Mouse (Mus musculus): Measurements from ENCODE around the gene Esr2. TPM values are rescaled to one million over a fixed set of nuclear protein-coding genes. Genes with fewer than 3 reads are reported as not detected.

The Esr2 gene
- polyA plus RNA-seq, 1 experiment from 2014 or later, result 0.26 TPM

DNA sequence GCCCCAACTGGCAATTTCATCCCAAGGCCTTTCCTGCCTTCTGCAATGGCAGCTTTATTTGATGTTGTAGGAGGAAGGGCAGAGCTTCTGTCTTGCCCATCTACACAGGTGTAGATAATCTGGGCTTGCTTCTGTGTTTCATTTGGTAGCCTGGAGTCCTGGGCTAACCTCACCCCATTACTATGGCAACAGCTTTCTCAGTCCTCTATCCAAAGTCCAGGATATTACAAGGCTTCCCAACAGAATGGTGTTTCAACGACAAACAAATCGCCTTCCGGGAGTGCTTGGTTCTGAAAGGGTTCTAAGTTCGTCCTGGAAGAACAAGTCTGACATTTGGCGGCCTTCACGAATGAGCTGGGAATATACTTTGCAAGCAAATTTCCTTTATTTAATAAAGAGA is 46.2 kb downstream of the Esr2 start:
- H3K4me2 ChIP-seq (ENCODE audit: low read length), result no peak overlapping the region
- H3K4me3 ChIP-seq (replicated peaks; ENCODE audit: low read depth, low read length), result no peak overlapping the region
- no peak overlapping the region for H3K27ac ChIP-seq (replicated peaks; ENCODE audit: low read depth, low read length)
- DNase-seq, result no peak
- ATAC-seq (ENCODE audit: low FRiP score, low TSS enrichment), result no peak
- H3K9me3 ChIP-seq (ENCODE audit: control insufficient read depth, low read length), result no peaks in the 10 kb centered on the region
- no peaks in the 10 kb centered on the region for H3K27me3 ChIP-seq (ENCODE audit: control insufficient read depth, insufficient read depth, low read length)
- H3K4me1 ChIP-seq (ENCODE audit: control insufficient read depth, insufficient read depth, low read length), result no peaks in the 10 kb centered on the region
- no peak overlapping the region for H3K9ac ChIP-seq (replicated peaks; ENCODE audit: low read length)
- H3K36me3 ChIP-seq (ENCODE audit: control insufficient read depth, insufficient read depth, low read length), result no peaks in the 10 kb centered on the region
- WGBS, result 86% methylated on average over 6 of the region's 6 CpGs

DNA sequence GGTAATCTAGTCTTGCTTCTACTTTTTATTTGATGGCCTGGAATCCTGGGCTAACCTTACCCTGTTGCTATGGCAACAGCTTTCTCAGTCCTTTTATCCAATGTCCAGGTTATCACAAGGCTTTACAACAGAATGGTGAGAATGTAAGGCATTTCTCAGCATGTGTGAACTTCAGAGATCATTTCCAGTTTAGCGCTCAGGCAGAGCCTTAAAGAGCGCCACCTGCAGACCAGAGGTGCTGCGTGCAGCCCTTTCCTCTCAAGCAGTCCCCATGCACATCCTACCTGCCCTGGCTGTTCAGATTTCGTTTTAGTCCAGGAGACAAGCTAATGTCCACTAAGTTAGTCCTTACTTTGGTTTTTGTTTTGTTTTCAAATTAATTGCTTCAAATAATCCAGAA is 46.8 kb downstream of the Esr2 start:
- H3K9me3 ChIP-seq (ENCODE audit: control insufficient read depth, low read length), result no peaks in the 10 kb centered on the region
- H3K27me3 ChIP-seq (ENCODE audit: control insufficient read depth, insufficient read depth, low read length), result no peaks in the 10 kb centered on the region
- no peaks in the 10 kb centered on the region for H3K36me3 ChIP-seq (ENCODE audit: control insufficient read depth, insufficient read depth, low read length)
- H3K27ac ChIP-seq (replicated peaks; ENCODE audit: low read depth, low read length), result no peak overlapping the region
- H3K4me2 ChIP-seq (ENCODE audit: low read length), result no peak overlapping the region
- ATAC-seq (ENCODE audit: low FRiP score, low TSS enrichment) (no peak), DNase-seq (peak; percentile 68)
- no peak overlapping the region for H3K9ac ChIP-seq (replicated peaks; ENCODE audit: low read length)
- H3K4me3 ChIP-seq (replicated peaks; ENCODE audit: low read depth, low read length), result no peak overlapping the region
- H3K4me1 ChIP-seq (ENCODE audit: control insufficient read depth, insufficient read depth, low read length), result no peaks in the 10 kb centered on the region
- 21% methylated on average over 4 of the region's 4 CpGs for WGBS

DNA sequence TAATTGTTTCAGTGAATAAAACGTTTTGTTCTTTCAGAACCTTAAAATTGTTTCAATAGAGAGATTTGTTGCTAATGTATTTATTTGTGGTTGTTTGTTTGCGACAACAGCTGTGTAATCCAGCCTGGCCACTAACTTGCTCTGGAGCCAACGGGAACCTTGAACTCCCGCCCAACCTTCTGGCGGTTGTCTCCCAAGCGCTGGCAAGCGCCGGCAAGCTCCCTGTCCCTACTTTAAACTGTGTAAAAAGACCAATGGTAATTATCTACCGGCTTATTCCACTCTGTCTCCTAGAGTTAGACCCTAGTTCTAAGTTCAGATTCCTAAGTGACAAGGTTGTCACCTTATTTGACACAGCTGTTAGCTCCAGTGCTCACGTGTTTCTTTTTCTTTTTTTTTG is 48.2 kb downstream of the Esr2 start:
- no peak for ATAC-seq (ENCODE audit: low FRiP score, low TSS enrichment)
- no peak overlapping the region for H3K4me3 ChIP-seq (replicated peaks; ENCODE audit: low read depth, low read length)
- no peak for DNase-seq
- H3K4me2 ChIP-seq (ENCODE audit: low read length), result no peak overlapping the region
- H3K27ac ChIP-seq (replicated peaks; ENCODE audit: low read depth, low read length), result no peak overlapping the region
- H3K4me1 ChIP-seq (ENCODE audit: control insufficient read depth, insufficient read depth, low read length), result no peaks in the 10 kb centered on the region
- H3K27me3 ChIP-seq (ENCODE audit: control insufficient read depth, insufficient read depth, low read length), result no peaks in the 10 kb centered on the region
- 88% methylated on average over 10 of the region's 10 CpGs for WGBS
- no peaks in the 10 kb centered on the region for H3K36me3 ChIP-seq (ENCODE audit: control insufficient read depth, insufficient read depth, low read length)
- H3K9me3 ChIP-seq (ENCODE audit: control insufficient read depth, low read length), result no peaks in the 10 kb centered on the region
- no peak overlapping the region for H3K9ac ChIP-seq (replicated peaks; ENCODE audit: low read length)

DNA sequence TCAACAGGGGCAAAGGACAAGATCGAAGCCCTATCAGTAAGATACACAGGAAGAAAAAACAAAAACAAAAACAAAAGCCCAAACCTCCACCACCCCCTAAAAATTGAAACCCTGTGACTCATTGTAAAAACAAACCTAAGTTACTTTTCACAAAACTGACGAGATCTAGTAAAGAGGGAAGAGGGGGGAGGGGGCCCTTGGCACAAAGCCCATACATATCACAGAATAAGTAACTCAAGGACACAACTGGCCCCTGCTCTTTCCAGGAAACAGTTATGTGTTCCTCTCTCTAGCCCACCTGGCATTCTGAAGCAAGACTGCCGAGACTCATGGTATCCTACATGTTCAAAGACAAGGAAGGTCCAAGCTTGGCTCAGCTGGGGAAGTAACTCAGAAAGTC is 48.8 kb downstream of the Esr2 start:
- Histone ChIP-seq H3K4me2 (ENCODE audit: low read length) (no peak overlapping the region), H3K27me3 (ENCODE audit: control insufficient read depth, insufficient read depth, low read length) (no peaks in the 10 kb centered on the region), H3K9ac (replicated peaks; ENCODE audit: low read length) (no peak overlapping the region), H3K27ac (replicated peaks; ENCODE audit: low read depth, low read length) (no peak overlapping the region), H3K4me3 (replicated peaks; ENCODE audit: low read depth, low read length) (no peak overlapping the region), H3K9me3 (ENCODE audit: control insufficient read depth, low read length) (no peaks in the 10 kb centered on the region), H3K4me1 (ENCODE audit: control insufficient read depth, insufficient read depth, low read length) (no peaks in the 10 kb centered on the region), H3K36me3 (ENCODE audit: control insufficient read depth, insufficient read depth, low read length) (no peaks in the 10 kb centered on the region)
- DNase-seq (no peak), ATAC-seq (ENCODE audit: low FRiP score, low TSS enrichment) (no peak)
- 71% methylated on average over 3 of the region's 3 CpGs for WGBS

DNA sequence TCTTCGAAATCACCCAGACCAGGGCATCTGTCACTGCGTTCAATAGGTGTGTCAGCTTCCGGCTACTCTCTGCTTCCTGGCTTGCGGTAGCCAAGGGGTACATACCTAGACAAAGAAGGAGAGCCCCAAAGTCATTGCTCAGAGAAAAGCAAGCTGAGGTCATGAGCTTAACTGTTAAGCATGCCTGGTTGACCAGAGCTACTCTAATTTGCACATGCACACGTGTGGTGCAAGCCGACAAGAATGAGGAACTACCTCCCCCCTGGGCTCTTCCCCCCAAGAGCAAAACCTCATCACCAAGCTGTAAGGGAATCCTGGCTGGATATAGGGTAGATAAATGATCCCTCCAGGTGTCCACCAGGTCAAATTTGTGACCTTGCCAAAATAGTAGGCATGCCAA is 53.8 kb downstream of the Esr2 start:
- no peak for ATAC-seq (ENCODE audit: low FRiP score, low TSS enrichment)
- Histone ChIP-seq H3K27ac (replicated peaks; ENCODE audit: low read depth, low read length) (no peak overlapping the region), H3K4me1 (ENCODE audit: control insufficient read depth, insufficient read depth, low read length) (no peaks in the 10 kb centered on the region), H3K27me3 (ENCODE audit: control insufficient read depth, insufficient read depth, low read length) (no peaks in the 10 kb centered on the region), H3K4me3 (replicated peaks; ENCODE audit: low read depth, low read length) (no peak overlapping the region), H3K9ac (replicated peaks; ENCODE audit: low read length) (no peak overlapping the region), H3K9me3 (ENCODE audit: control insufficient read depth, low read length) (no peaks in the 10 kb centered on the region), H3K4me2 (ENCODE audit: low read length) (no peak overlapping the region), H3K36me3 (ENCODE audit: control insufficient read depth, insufficient read depth, low read length) (no peaks in the 10 kb centered on the region)
- no peak for DNase-seq
- WGBS, result 88% methylated on average over 6 of the region's 6 CpGs

DNA sequence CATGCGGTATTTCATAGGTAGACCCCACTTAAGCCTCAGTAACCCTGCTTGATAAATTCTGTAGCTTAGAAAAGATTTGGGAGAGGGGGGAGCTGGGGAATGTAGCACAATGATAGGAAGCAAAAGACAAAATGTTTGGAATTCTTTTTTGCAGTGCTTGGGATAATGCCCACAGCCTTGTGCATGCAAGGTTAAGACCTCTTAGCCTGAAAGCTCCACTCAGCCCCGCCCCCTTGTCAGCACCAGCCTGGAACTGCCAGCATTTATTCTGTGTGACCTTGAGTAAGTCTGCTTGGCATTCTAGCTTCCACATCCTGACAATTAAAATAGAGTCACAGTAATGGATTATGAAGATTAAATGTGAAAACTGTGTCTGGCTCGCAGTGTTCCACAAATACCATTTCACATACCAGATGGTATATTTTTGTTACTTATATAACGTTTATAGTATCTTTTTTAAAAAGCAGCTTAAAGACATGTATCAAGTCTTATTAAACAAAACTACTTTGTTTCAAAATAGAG is 59.4 kb downstream of the Esr2 start:
- no peaks in the 10 kb centered on the region for H3K9me3 ChIP-seq (ENCODE audit: control insufficient read depth, low read length)
- no peak overlapping the region for H3K9ac ChIP-seq (replicated peaks; ENCODE audit: low read length)
- H3K4me2 ChIP-seq (ENCODE audit: low read length), result no peak overlapping the region
- DNase-seq (peak; percentile 15), ATAC-seq (ENCODE audit: low FRiP score, low TSS enrichment) (no peak)
- no peaks in the 10 kb centered on the region; the same call in 1 of the 2 replicates for H3K36me3 ChIP-seq (ENCODE audit: control insufficient read depth, insufficient read depth, low read length)
- no peaks in the 10 kb centered on the region for H3K27me3 ChIP-seq (ENCODE audit: control insufficient read depth, insufficient read depth, low read length)
- no peak overlapping the region for H3K27ac ChIP-seq (replicated peaks; ENCODE audit: low read depth, low read length)
- no peaks in the 10 kb centered on the region for H3K4me1 ChIP-seq (ENCODE audit: control insufficient read depth, insufficient read depth, low read length)
- no peak overlapping the region for H3K4me3 ChIP-seq (replicated peaks; ENCODE audit: low read depth, low read length)
- 39% methylated on average over 4 of the region's 4 CpGs for WGBS

DNA sequence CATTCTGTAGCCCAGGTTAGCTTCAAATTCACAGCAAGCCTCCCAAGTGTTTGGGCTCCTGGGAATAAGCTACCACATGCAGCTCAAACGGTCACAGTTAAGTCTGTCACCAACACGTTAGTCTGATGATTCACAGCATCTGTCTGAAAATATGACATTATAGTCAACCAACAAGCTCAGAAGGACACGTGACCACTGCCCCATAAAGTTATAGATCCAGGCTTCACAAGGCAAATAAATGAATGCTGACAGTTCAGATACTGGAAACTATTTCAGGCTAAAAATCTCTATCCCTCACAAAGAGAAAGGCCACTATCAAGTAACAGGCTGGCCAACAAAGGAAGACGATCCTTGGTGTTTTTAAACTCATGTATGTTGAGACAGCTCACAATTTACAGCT is 60.5 kb downstream of the Esr2 start:
- Histone ChIP-seq H3K4me2 (ENCODE audit: low read length) (no peak overlapping the region), H3K9ac (replicated peaks; ENCODE audit: low read length) (no peak overlapping the region), H3K27ac (replicated peaks; ENCODE audit: low read depth, low read length) (no peak overlapping the region), H3K36me3 (ENCODE audit: control insufficient read depth, insufficient read depth, low read length) (peaks cover 4% of the 10 kb centered on the region), H3K9me3 (ENCODE audit: control insufficient read depth, low read length) (no peaks in the 10 kb centered on the region), H3K4me3 (replicated peaks; ENCODE audit: low read depth, low read length) (no peak overlapping the region), H3K27me3 (ENCODE audit: control insufficient read depth, insufficient read depth, low read length) (no peaks in the 10 kb centered on the region), H3K4me1 (ENCODE audit: control insufficient read depth, insufficient read depth, low read length) (no peaks in the 10 kb centered on the region)
- DNase-seq (no peak), ATAC-seq (ENCODE audit: low FRiP score, low TSS enrichment) (no peak)
- 86% methylated on average over 4 of the region's 4 CpGs for WGBS

DNA sequence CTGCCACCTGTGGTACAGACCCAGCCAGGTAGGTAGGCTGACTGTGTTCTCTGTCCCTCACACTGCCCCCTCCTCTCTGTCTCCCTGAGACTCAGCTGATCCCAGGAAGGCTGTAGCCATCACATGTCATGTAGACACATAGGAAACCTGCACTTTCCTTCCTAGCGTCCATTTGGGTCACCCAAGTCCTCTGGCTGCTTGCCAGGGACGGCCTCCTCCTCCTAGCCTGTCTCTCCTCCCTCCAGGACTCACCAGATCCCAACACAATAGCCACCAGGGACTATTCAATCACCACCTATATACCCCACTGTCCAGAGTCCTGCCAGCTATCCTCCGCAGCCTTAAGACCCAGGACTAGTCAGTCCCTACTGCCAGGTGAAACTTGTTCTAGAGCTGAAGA is 66.0 kb downstream of the Esr2 start:
- Histone ChIP-seq H3K27me3 (ENCODE audit: control insufficient read depth, insufficient read depth, low read length) (no peaks in the 10 kb centered on the region), H3K4me1 (ENCODE audit: control insufficient read depth, insufficient read depth, low read length) (no peaks in the 10 kb centered on the region), H3K4me2 (ENCODE audit: low read length) (no peak overlapping the region), H3K4me3 (replicated peaks; ENCODE audit: low read depth, low read length) (no peak overlapping the region), H3K36me3 (ENCODE audit: control insufficient read depth, insufficient read depth, low read length) (peaks cover 48% of the 10 kb centered on the region), H3K9ac (replicated peaks; ENCODE audit: low read length) (no peak overlapping the region), H3K9me3 (ENCODE audit: control insufficient read depth, low read length) (no peaks in the 10 kb centered on the region), H3K27ac (replicated peaks; ENCODE audit: low read depth, low read length) (no peak overlapping the region)
- ATAC-seq (ENCODE audit: low FRiP score, low TSS enrichment) (no peak), DNase-seq (no peak)
- WGBS, result 85% methylated on average over 3 of the region's 3 CpGs

DNA sequence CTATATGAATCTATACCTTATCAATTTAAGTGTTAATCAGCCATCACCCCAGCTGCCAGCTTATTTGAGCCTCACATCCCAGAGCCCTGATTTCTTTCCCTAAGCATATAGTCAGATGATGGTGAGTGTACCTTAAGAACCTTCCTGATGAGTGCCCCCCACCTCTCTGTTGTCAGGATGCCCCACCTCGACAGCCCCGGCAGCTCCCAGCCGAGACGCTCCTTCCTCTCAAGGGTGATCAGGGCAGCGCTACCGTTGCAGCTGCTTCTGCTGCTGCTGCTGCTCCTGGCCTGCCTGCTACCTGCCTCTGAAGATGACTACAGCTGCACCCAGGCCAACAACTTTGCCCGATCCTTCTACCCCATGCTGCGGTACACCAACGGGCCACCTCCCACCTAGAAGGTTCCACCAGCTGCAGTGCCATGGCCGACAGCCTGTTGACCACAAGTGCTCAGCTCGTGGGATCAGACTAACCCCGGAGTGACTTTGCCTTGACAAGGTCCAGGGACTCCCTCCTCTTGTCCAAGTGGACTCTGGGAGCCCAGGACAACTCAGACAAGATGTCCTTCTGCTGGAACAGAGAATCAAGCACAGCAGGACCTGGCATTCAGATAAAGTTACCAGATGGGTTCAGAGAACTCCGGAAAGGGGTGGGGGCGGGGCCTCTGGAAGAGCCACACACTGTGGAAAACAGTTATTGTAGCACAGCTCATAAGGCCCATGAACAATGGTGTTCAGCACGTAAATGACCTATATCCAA is 67.2 kb downstream of the Esr2 start:
- Histone ChIP-seq H3K27ac (replicated peaks; ENCODE audit: low read depth, low read length) (no peak overlapping the region), H3K9ac (replicated peaks; ENCODE audit: low read length) (no peak overlapping the region), H3K9me3 (ENCODE audit: control insufficient read depth, low read length) (no peaks in the 10 kb centered on the region), H3K27me3 (ENCODE audit: control insufficient read depth, insufficient read depth, low read length) (no peaks in the 10 kb centered on the region), H3K36me3 (ENCODE audit: control insufficient read depth, insufficient read depth, low read length) (peaks cover 60% of the 10 kb centered on the region), H3K4me3 (replicated peaks; ENCODE audit: low read depth, low read length) (no peak overlapping the region), H3K4me2 (ENCODE audit: low read length) (no peak overlapping the region), H3K4me1 (ENCODE audit: control insufficient read depth, insufficient read depth, low read length) (no peaks in the 10 kb centered on the region)
- ATAC-seq (ENCODE audit: low FRiP score, low TSS enrichment) (no peak), DNase-seq (no peak)
- WGBS, result 96% methylated on average over 15 of the region's 15 CpGs

All from midbrain, embryonic 14.5 days (tissue).